Mouse (Mus musculus): ENCODE measurements around the gene Fam129b. TPM values are rescaled to one million over a fixed set of nuclear protein-coding genes. Genes with fewer than 3 reads are reported as not detected.

Gene Fam129b
- total RNA-seq, 2 experiments from 2014 or later: 24.4 to 31.4 TPM

DNA sequence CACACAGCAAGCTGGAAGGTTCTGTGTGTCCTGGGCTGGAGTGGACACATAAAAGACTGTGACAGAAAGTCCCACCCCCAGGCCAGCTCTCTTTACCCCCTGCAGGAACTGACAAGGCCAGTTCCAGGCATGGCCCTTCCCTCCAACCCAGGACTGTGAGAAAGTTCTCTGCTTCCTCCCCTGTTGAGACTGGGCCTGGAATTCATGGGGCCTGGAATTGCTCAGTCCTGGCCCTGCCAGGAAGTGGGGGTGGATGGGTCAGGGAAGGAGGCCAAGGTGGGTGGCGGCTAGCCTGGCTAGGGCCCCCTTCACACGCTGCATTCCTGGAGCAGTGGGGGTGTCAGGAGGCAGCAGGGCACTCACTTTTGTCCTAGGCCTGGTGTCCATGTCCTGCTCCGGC lies 39.0 kb downstream of the Fam129b start:
- TF ChIP-seq CTCF (IDR thresholded peaks at IDR 0.05): no peak
- DNase-seq (ENCODE audit: extremely low spot score in 1 of 2, low spot score in 2 of 2): no peak
- peak overlapping the region; percentile 50; the same call in 1 of the 2 replicates for H3K27ac ChIP-seq
- intact Hi-C loops (cut with DNase I): loop anchor here (5.0 kb wide), 1 partner anchor 138 kb away; the partner anchor contains the start of genes Ptrh1 and Ttc16
- no peak overlapping the region for H3K4me3 ChIP-seq

GRCm38 (mm10) chr2:32917526-32917925 lies 41.6 kb downstream of the Fam129b start:
- no peak overlapping the region for H3K4me3 ChIP-seq
- peak overlapping the region; percentile 70 for H3K27ac ChIP-seq
- intact Hi-C loops (cut with DNase I): no loop called here
- DNase-seq (ENCODE audit: extremely low spot score in 1 of 2, low spot score in 2 of 2): peak; percentile 74 to 78
- TF ChIP-seq CTCF (IDR thresholded peaks at IDR 0.05): no peak

DNA sequence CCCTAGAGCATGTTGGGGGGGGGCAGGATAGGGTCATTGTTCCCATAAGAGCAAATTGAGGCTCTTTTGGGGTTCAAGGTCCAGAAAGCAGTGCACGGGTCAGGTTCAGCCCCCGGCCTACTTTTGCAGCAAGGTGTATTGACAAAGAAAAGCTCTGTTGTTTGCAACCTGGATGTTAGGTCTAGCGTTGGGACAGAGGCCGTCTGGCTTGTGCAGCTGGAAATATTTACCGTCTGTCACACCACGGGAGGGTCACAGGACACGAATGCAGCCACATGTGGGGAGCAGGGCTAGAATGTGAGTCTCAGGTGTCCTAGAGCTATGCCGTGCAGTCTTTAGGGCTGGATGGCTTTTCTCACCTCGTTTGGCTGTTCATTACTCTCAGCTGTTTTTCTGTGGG lies 42.5 kb downstream of the Fam129b start:
- intact Hi-C loops (cut with DNase I): no loop called here
- Histone ChIP-seq H3K4me3 (no peak overlapping the region), H3K27ac (peak overlapping the region; percentile 70; the same call in 1 of the 2 replicates)
- no peak for TF ChIP-seq CTCF (IDR thresholded peaks at IDR 0.05)
- DNase-seq (ENCODE audit: extremely low spot score in 1 of 2, low spot score in 2 of 2): no peak

GRCm38 (mm10) chr2:32921235-32921634 lies 45.3 kb downstream of the Fam129b start:
- DNase-seq (ENCODE audit: extremely low spot score in 1 of 2, low spot score in 2 of 2): no peak
- TF ChIP-seq CTCF (IDR thresholded peaks at IDR 0.05): no peak; the same call in 1 of the 2 replicates
- H3K4me3 ChIP-seq: no peak overlapping the region
- intact Hi-C loops (cut with DNase I): no loop called here
- H3K27ac ChIP-seq: no peak overlapping the region; the same call in 1 of the 2 replicates

DNA sequence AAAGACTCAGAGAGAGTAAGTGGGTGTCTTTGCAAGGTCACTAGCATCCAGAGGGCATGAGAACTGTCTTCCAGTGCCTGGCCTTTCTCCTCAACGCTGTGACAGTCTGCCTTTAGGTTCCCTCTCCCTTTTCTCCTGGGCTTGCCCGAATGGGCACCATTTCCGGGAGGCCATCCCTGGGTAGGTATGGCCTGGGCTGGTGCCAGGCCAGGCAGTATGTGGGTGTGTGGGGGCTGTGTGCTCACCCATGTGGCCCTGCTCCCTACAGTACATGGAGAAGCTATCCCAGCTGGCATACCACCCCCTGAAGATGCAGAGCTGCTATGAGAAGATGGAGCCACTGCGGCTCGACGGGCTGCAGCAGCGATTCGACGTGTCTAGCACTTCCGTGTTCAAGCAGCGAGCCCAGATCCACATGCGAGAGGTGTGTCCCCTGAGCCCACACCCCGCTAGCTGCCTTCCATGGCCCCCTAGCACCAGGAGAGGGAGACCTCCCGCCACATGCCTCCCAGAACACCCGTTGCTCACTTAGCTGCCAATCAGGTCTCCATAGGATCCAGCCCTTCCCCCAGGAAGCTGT lies 46.0 kb downstream of the Fam129b start:
- intact Hi-C loops (cut with DNase I): no loop called here
- no peak for TF ChIP-seq CTCF (IDR thresholded peaks at IDR 0.05)
- no peak for DNase-seq (ENCODE audit: extremely low spot score in 1 of 2, low spot score in 2 of 2)
- H3K4me3 ChIP-seq: no peak overlapping the region
- no peak overlapping the region; the same call in 1 of the 2 replicates for H3K27ac ChIP-seq

DNA sequence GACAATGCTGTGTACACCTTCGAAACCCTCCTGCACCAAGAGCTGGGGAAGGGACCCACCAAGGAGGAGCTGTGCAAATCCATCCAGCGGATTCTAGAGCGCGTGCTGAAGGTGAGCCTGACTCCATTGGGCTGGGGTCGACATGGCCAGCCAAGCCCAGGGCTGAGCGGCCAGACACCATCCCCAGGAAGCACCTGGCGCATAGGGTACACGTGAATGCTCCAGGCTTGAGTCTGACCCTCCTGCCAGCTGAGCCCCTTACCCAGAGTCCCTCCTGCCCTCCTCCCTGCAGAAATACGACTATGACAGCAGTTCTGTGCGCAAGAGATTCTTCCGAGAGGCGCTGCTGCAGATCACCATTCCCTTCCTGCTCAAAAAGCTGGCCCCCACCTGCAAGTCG lies 46.6 kb downstream of the Fam129b start:
- DNase-seq (ENCODE audit: extremely low spot score in 1 of 2, low spot score in 2 of 2): no peak
- TF ChIP-seq CTCF (IDR thresholded peaks at IDR 0.05): no peak
- intact Hi-C loops (cut with DNase I): no loop called here
- no peak overlapping the region for H3K27ac ChIP-seq
- H3K4me3 ChIP-seq: no peak overlapping the region

GRCm38 (mm10) chr2:32923551-32924250 lies 47.8 kb downstream of the Fam129b start:
- no peak overlapping the region for H3K27ac ChIP-seq
- DNase-seq (ENCODE audit: extremely low spot score in 1 of 2, low spot score in 2 of 2): no peak
- intact Hi-C loops (cut with DNase I): no loop called here
- TF ChIP-seq CTCF (IDR thresholded peaks at IDR 0.05): no peak
- no peak overlapping the region for H3K4me3 ChIP-seq

GRCm38 (mm10) chr2:32924306-32924844 lies 48.5 kb downstream of the Fam129b start:
- Histone ChIP-seq H3K4me3 (no peak overlapping the region), H3K27ac (no peak overlapping the region)
- intact Hi-C loops (cut with DNase I): no loop called here
- DNase-seq (ENCODE audit: extremely low spot score in 1 of 2, low spot score in 2 of 2): no peak
- TF ChIP-seq CTCF (IDR thresholded peaks at IDR 0.05): no peak

DNA sequence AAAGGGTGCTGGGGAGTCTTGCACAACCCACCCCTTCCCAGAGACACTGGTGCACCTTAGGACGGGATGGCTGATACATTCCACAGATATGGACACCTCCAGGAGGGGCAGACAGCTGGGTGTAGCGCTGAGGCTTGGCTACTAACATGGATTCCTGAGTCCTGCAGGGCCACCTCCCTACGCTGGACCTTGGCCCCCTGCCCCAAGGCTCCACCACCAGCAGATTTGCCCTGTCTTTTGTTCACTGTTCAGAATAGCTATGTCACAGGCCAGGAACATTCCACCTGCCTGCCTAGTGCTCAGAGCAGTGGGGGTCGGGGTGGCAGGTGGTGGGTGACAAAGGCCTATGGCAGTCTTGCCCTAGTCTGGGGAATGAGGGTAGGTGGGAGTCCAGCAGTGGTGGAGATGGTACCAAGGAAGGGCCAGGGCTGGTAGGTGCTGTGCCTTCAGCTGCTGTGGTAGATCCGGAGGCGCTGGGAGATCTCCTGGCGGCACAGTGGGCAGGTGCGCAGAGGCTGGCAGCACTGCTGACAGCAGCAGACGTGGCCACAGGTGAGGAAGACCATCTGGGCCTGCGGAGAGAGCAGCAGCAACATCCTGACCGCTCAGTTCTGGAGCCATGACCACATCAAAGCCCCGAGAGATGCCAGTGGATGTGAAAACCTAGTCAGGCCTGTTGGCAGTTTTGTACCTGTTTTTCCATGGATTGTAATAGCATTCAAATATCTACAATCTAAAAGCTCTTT lies 50.6 kb downstream of the Fam129b start:
- TF ChIP-seq CTCF (IDR thresholded peaks at IDR 0.05): no peak
- no peak overlapping the region for H3K4me3 ChIP-seq
- no peak for DNase-seq (ENCODE audit: extremely low spot score in 1 of 2, low spot score in 2 of 2)
- intact Hi-C loops (cut with DNase I): loop anchor here (5.0 kb wide), 1 partner anchor 149 kb away; the partner anchor contains the start of genes Ptrh1 and Ttc16
- H3K27ac ChIP-seq: no peak overlapping the region

DNA sequence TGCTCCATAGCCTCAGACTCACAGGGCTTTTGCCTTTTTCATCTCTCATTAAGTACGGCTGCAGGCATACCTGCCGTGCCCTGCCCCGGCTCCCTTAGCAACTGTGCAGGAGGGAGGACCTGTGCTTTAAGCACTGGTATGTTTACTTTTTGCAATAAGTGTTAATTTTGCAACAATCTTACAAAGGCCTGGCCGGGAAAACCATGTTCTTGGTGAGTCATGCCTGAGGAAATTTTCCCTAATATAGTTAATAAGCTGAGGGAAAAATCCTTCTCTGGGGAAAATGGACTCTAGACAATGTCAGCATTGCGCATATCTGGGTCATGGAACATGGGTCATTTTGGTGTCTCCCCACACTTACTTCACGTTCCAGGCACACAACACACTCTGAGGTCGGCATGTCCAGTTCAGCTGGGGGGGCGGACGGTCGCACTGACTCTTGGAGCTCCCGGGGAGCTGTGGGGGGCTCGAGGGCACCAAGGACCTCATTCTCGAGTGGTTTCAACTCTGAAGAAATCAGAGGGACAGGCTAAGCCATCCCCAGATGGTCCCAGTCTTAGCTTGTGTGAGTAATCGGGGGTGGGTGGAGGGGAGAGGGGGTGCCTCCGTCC lies 51.8 kb downstream of the Fam129b start:
- TF ChIP-seq CTCF (IDR thresholded peaks at IDR 0.05): no peak
- intact Hi-C loops (cut with DNase I): loop anchor here (1.0 to 5.0 kb wide), 2 partner anchors 63 to 150 kb away; partner anchors contain the start of genes Ptrh1 and Ttc16
- DNase-seq (ENCODE audit: extremely low spot score in 1 of 2, low spot score in 2 of 2): no peak

GRCm38 (mm10) chr2:32928235-32928946 lies 52.5 kb downstream of the Fam129b start:
- DNase-seq (ENCODE audit: extremely low spot score in 1 of 2, low spot score in 2 of 2): peak; percentile 68 to 80
- intact Hi-C loops (cut with DNase I): loop anchor here (1.0 to 5.0 kb wide), 2 partner anchors 64 to 151 kb away; partner anchors contain the start of genes Ptrh1 and Ttc16
- TF ChIP-seq CTCF (IDR thresholded peaks at IDR 0.05): peak; percentile 84
- Histone ChIP-seq H3K4me3 (no peak overlapping the region), H3K27ac (no peak overlapping the region)

More for the DNA sequence above, 51.8 kb downstream of the Fam129b start:
- Histone ChIP-seq H3K27ac (no peak overlapping the region), H3K4me3 (no peak overlapping the region)
